Mouse (Mus musculus): ENCODE results near the gene H2-Ab1. TPM values are rescaled to one million over a fixed set of nuclear protein-coding genes. Genes with fewer than 3 reads are reported as not detected.

H2-Ab1 gene
- polyA plus RNA-seq, 1 experiment from 2014 or later: 1.1 TPM

DNA sequence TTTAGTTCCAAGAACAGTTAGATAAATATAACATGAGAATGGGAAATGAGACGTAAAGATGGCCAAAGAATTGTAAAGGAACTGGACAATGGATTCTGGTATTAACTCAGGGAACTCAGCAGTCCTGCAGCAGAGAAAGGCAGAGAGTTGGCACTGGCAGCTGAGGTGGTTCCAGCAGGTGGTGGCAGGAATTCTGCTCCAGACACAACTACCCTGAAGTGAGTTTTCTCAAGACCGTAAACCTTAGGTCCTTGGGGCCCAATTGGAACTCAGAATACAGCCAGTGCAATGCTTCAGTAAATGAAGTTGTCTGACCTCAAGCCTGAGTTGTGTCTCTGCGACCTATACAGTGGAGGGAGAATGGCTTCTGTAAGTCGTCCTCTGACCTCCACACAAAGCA, 36.8 kb downstream of the H2-Ab1 start:
- H3K9ac ChIP-seq (ENCODE audit: low read depth, low read length): no peak overlapping the region
- ATAC-seq: no peak
- WGBS: 68% methylated on average over 4 of the region's 4 CpGs

GRCm38 (mm10) chr17:34295307-34295706, 37.8 kb downstream of the H2-Ab1 start:
- H3K4me3 ChIP-seq (ENCODE audit: low read depth, low read length): no peak overlapping the region
- no peaks in the 10 kb centered on the region for H3K27me3 ChIP-seq (ENCODE audit: control insufficient read depth, insufficient read depth, low read depth, low read length)
- no peaks in the 10 kb centered on the region for H3K36me3 ChIP-seq (ENCODE audit: control insufficient read depth, insufficient read depth, low read length)
- no peak overlapping the region for H3K27ac ChIP-seq (ENCODE audit: low read length)
- 0 out of 2 replicates have a peak, but pooled peaks cover 2% of the 10 kb centered on the region for H3K4me1 ChIP-seq (ENCODE audit: control insufficient read depth, insufficient read depth, low read length)
- no peak overlapping the region for H3K9ac ChIP-seq (ENCODE audit: low read depth, low read length)
- ATAC-seq: no peak
- no peaks in the 10 kb centered on the region for H3K9me3 ChIP-seq (replicated peaks; ENCODE audit: control insufficient read depth, low read length, poor library complexity, severe bottlenecking)
- no peak overlapping the region for H3K4me2 ChIP-seq (ENCODE audit: low read length)

More for the DNA sequence above, 36.8 kb downstream of the H2-Ab1 start:
- H3K9me3 ChIP-seq (replicated peaks; ENCODE audit: control insufficient read depth, low read length, poor library complexity, severe bottlenecking): no peaks in the 10 kb centered on the region
- no peaks in the 10 kb centered on the region for H3K36me3 ChIP-seq (ENCODE audit: control insufficient read depth, insufficient read depth, low read length)
- H3K4me3 ChIP-seq (ENCODE audit: low read depth, low read length): no peak overlapping the region
- no peaks in the 10 kb centered on the region for H3K27me3 ChIP-seq (ENCODE audit: control insufficient read depth, insufficient read depth, low read depth, low read length)
- H3K4me1 ChIP-seq (ENCODE audit: control insufficient read depth, insufficient read depth, low read length): 0 out of 2 replicates have a peak, but pooled peaks cover 2% of the 10 kb centered on the region
- H3K27ac ChIP-seq (ENCODE audit: low read length): no peak overlapping the region
- H3K4me2 ChIP-seq (ENCODE audit: low read length): no peak overlapping the region

DNA sequence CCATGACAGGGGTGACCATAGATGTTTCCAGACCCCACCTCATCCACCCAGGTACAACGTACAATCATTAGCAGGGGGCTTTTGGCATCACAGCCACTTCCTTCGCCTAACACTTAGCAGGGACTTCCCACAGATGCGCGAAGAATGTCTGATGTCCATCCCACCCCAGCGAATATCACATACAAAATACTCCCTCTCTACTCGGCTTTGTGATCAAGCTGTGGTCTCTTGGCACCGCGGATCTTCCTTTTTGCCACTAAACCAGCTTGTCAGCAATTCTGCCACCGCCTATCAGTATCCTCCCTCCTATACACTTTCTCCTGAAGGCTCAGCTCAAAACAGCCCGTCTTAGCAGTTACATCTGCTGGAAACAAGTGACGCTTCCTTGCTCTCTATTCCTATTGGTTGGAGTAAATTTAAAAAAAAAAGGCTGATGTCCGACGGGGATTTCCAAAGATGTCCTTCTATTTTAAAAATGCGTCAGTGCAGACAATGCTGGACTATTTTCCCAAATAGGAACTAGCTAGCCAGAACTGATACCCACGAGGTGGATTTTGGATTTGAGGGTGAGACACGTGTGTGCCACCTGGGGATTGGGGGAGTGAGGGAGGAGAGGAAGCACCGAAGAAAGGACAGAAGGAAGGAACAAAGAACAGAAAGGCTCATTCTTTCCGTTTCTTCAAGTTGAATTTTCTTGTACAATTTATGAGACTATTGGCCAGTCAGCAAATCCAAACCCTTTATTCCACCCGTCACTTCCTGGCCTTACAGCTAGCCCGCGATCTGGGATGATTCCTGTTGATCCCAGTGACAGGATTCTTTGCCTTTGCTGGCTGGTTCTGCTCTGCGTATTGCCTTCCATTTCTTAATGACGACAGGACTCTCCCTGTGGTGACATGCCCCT, 38.7 kb downstream of the H2-Ab1 start:
- H3K27ac ChIP-seq (ENCODE audit: low read length): peak overlapping the region; percentile 50
- ATAC-seq: peak; percentile 90

DNA sequence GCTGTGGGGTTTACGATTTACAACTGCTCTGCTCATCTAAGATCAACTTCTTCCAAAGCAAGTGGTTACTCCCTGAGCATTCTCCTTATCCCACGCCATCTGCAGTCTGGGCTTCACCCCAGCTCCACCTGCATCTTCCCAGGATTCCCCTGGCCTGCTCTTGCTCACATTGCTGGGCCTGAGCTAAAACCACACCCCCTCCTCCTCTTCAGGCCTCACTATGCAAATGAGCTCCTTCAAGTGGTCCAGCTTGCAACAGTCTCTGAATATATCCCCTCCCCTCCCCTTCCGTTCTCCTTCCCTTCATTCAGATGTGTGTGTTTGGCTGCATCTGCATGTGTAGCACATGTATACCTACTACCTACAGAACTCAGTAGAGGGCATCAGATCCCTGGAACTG, 41.9 kb downstream of the H2-Ab1 start:
- no peak overlapping the region for H3K9ac ChIP-seq (ENCODE audit: low read depth, low read length)
- 0 out of 2 replicates have a peak, but pooled peaks cover 2% of the 10 kb centered on the region for H3K4me1 ChIP-seq (ENCODE audit: control insufficient read depth, insufficient read depth, low read length)
- H3K4me3 ChIP-seq (ENCODE audit: low read depth, low read length): no peak overlapping the region
- no peak overlapping the region for H3K4me2 ChIP-seq (ENCODE audit: low read length)
- WGBS: 69% methylated on average over 3 of the region's 3 CpGs
- H3K27ac ChIP-seq (ENCODE audit: low read length): no peak overlapping the region
- no peaks in the 10 kb centered on the region for H3K36me3 ChIP-seq (ENCODE audit: control insufficient read depth, insufficient read depth, low read length)
- H3K27me3 ChIP-seq (ENCODE audit: control insufficient read depth, insufficient read depth, low read depth, low read length): no peaks in the 10 kb centered on the region
- no peak for ATAC-seq
- no peaks in the 10 kb centered on the region for H3K9me3 ChIP-seq (replicated peaks; ENCODE audit: control insufficient read depth, low read length, poor library complexity, severe bottlenecking)

More for the DNA sequence above, 38.7 kb downstream of the H2-Ab1 start:
- peak overlapping the region; percentile 41 for H3K4me3 ChIP-seq (ENCODE audit: low read depth, low read length)
- no peaks in the 10 kb centered on the region for H3K27me3 ChIP-seq (ENCODE audit: control insufficient read depth, insufficient read depth, low read depth, low read length)
- 0 out of 2 replicates have a peak, but pooled peaks cover 2% of the 10 kb centered on the region for H3K4me1 ChIP-seq (ENCODE audit: control insufficient read depth, insufficient read depth, low read length)
- peak overlapping the region; percentile 52 for H3K9ac ChIP-seq (ENCODE audit: low read depth, low read length)
- no peaks in the 10 kb centered on the region for H3K36me3 ChIP-seq (ENCODE audit: control insufficient read depth, insufficient read depth, low read length)
- peak overlapping the region; percentile 44 for H3K4me2 ChIP-seq (ENCODE audit: low read length)
- 18% methylated on average over 23 of the region's 23 CpGs for WGBS
- no peaks in the 10 kb centered on the region for H3K9me3 ChIP-seq (replicated peaks; ENCODE audit: control insufficient read depth, low read length, poor library complexity, severe bottlenecking)

- Histone ChIP-seq H3K9ac (ENCODE audit: low read depth, low read length) (no peak overlapping the region), H3K9me3 (replicated peaks; ENCODE audit: control insufficient read depth, low read length, poor library complexity, severe bottlenecking) (no peaks in the 10 kb centered on the region), H3K27me3 (ENCODE audit: control insufficient read depth, insufficient read depth, low read depth, low read length) (no peaks in the 10 kb centered on the region), H3K4me2 (ENCODE audit: low read length) (no peak overlapping the region), H3K27ac (ENCODE audit: low read length) (no peak overlapping the region), H3K4me1 (ENCODE audit: control insufficient read depth, insufficient read depth, low read length) (0 out of 2 replicates have a peak, but pooled peaks cover 2% of the 10 kb centered on the region), H3K4me3 (ENCODE audit: low read depth, low read length) (no peak overlapping the region), H3K36me3 (ENCODE audit: control insufficient read depth, insufficient read depth, low read length) (no peaks in the 10 kb centered on the region)
- no peak for ATAC-seq
- WGBS: 91% methylated on average over 8 of the region's 8 CpGs
Observed at GRCm38 (mm10) chr17:34300071-34300470, 42.6 kb downstream of the H2-Ab1 start.

GRCm38 (mm10) chr17:34300691-34301566, 43.4 kb downstream of the H2-Ab1 start:
- H3K4me2 ChIP-seq (ENCODE audit: low read length): no peak overlapping the region
- H3K27ac ChIP-seq (ENCODE audit: low read length): no peak overlapping the region
- WGBS: 79% methylated on average over 23 of the region's 23 CpGs
- H3K4me1 ChIP-seq (ENCODE audit: control insufficient read depth, insufficient read depth, low read length): 0 out of 2 replicates have a peak, but pooled peaks cover 2% of the 10 kb centered on the region
- no peaks in the 10 kb centered on the region for H3K9me3 ChIP-seq (replicated peaks; ENCODE audit: control insufficient read depth, low read length, poor library complexity, severe bottlenecking)
- no peak overlapping the region for H3K4me3 ChIP-seq (ENCODE audit: low read depth, low read length)
- H3K27me3 ChIP-seq (ENCODE audit: control insufficient read depth, insufficient read depth, low read depth, low read length): no peaks in the 10 kb centered on the region
- no peak for ATAC-seq
- no peak overlapping the region for H3K9ac ChIP-seq (ENCODE audit: low read depth, low read length)
- no peaks in the 10 kb centered on the region for H3K36me3 ChIP-seq (ENCODE audit: control insufficient read depth, insufficient read depth, low read length)

GRCm38 (mm10) chr17:34301670-34302190, 44.2 kb downstream of the H2-Ab1 start:
- Histone ChIP-seq H3K9me3 (replicated peaks; ENCODE audit: control insufficient read depth, low read length, poor library complexity, severe bottlenecking) (no peaks in the 10 kb centered on the region), H3K4me2 (ENCODE audit: low read length) (no peak overlapping the region), H3K4me3 (ENCODE audit: low read depth, low read length) (no peak overlapping the region), H3K36me3 (ENCODE audit: control insufficient read depth, insufficient read depth, low read length) (no peaks in the 10 kb centered on the region), H3K4me1 (ENCODE audit: control insufficient read depth, insufficient read depth, low read length) (no peaks in the 10 kb centered on the region), H3K27ac (ENCODE audit: low read length) (no peak overlapping the region), H3K27me3 (ENCODE audit: control insufficient read depth, insufficient read depth, low read depth, low read length) (no peaks in the 10 kb centered on the region), H3K9ac (ENCODE audit: low read depth, low read length) (no peak overlapping the region)
- 93% methylated on average over 4 of the region's 4 CpGs for WGBS
- ATAC-seq: no peak

DNA sequence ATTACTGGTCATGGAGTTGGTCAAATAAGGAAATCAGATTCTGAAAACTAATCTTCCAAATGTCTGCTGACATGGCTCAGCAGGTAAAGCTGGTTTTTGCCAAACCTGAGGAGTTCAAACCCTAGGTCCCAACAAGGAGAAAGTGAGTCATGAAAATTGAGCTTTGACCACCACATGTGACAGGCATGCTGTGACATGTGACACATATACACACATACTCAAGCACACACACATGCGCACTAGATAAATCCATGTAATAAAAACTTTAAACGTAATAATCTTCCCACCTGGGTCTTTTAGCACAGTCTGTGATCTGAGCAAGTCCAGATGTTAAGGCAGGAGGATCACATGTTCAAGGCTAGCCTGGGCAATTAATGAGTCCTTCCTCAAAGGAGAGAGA, 46.3 kb downstream of the H2-Ab1 start:
- H3K9me3 ChIP-seq (replicated peaks; ENCODE audit: control insufficient read depth, low read length, poor library complexity, severe bottlenecking): no peaks in the 10 kb centered on the region
- no peaks in the 10 kb centered on the region for H3K36me3 ChIP-seq (ENCODE audit: control insufficient read depth, insufficient read depth, low read length)
- WGBS: 91% methylated on average over 2 of the region's 2 CpGs
- H3K4me3 ChIP-seq (ENCODE audit: low read depth, low read length): no peak overlapping the region
- no peak overlapping the region for H3K9ac ChIP-seq (ENCODE audit: low read depth, low read length)
- H3K4me2 ChIP-seq (ENCODE audit: low read length): no peak overlapping the region
- no peak overlapping the region for H3K27ac ChIP-seq (ENCODE audit: low read length)
- H3K4me1 ChIP-seq (ENCODE audit: control insufficient read depth, insufficient read depth, low read length): no peaks in the 10 kb centered on the region
- no peak for ATAC-seq
- H3K27me3 ChIP-seq (ENCODE audit: control insufficient read depth, insufficient read depth, low read depth, low read length): no peaks in the 10 kb centered on the region

All from midbrain, embryonic 16.5 days (tissue).